Mouse (Mus musculus) kidney, adult 9 months (tissue): ENCODE measurements around the gene Bcas3.

Experiments
- DNase-seq: peaks from one replicate; pipeline ENCODE4 v3.0.0; 2022

The Bcas3 gene

DNA sequence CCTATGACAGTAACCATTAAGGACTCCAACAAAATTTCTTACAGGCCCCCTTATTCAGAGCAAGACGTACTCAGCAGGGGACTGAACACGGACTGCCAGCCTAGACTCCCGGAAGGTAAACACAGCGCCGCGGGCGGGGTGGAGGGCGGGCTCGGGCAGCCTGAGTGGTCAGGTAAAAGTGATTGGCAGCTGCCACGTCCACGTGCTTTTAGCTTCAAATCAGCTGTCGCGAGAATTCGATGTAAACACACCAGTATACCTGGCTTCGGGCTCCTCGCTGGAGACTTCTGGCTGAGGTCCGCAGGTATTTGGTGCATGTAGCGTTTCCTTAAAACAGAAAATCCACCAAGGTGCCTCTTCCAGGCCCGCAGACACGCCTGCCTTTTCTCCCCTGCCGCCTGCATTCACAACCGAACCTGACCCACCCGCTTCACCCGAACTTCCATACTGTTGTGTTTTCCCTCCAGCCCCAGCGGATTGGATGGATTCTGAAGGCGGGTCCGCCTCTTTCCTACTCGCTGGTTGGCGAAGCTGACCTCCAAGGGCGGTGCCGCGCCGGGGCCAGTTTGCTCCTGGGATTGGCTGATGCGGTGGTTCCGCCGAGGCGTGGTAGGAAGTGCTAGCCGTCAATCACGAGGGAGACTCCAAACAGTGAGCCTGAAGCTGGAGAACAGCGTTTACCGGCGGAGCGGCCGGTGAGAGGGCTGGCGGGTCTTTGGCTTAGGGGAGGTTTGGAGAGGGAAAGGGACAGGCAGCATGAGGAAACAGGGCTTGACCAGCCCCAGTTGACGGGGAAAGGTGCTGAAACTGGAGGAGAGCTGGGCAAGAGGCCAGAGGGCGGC, at the start of gene Bcas3:
Gene Bcas3 (plus strand): TSS at position 629 of the 842 bp plus-strand sequence.
- DNase-seq, result peak; percentile 99

DNA sequence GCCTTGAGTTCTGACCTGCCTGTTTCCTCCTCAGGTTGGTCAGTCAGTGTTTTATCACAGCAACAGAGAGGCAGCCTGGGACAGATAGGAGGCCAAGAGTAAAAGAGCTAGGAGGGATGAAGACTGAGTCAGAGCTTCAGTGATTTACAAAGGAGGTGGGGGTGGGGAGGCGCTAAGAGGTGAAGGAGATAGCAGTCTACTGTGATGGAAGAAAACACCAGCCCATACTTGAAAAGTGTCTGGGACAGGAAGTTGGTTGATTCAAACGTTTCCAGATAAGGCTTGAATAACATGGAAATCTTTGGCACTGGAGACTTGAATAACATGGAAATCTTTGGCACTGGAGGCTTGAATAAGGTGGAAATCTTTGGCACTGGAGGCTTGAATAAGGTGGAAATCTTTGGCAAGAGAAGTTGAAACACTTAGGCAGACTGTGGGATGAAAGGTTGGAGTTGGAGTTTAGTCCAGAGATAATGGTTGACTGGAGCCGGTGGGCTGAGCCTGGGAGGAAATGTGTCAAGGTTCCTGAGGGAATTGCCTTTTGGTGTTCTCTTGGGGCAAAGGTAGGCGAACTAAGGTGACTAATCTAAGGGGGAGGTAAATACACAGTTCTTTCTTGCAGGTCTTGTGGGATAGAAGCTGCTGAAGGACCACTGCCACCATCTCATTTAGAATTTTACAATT, 46.2 kb upstream of the Bcas3 start:
- peak; percentile 69 for DNase-seq

DNA sequence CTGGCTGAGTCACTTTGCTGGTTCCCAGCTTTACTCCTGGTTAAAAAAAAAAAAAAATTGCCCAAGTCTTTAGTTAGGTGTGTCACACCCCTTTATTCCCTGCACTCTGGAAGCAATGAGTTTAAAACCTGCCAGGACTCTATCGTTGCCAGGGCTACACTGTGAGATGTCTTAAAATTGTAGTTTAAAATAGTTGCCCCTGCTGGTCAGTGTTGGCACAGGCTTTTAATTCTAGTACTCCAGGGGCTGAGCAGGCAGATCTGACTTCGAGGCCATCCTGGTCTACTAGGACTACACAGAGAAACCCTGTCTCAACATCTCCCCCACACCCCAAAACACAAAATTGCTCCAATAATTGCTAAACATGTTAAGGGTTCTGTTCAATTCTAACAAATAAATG, 44.2 kb upstream of the Bcas3 start:
- DNase-seq, result no peak

DNA sequence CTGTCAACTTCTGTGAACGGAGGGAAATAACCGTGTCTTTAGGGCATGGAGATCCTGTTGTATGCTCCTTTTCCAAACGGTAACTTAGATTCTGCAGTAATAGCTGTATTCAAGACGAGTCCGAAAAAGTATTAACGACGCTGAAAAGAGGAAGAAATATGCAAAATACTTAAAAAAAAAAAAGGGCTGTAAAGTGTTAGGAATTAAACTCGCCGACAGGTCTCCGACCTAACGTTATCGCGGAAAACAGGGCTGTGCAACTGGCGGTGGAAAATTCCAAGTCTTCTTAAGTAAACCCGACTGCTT, 42.6 kb upstream of the Bcas3 start:
- DNase-seq, result no peak

DNA sequence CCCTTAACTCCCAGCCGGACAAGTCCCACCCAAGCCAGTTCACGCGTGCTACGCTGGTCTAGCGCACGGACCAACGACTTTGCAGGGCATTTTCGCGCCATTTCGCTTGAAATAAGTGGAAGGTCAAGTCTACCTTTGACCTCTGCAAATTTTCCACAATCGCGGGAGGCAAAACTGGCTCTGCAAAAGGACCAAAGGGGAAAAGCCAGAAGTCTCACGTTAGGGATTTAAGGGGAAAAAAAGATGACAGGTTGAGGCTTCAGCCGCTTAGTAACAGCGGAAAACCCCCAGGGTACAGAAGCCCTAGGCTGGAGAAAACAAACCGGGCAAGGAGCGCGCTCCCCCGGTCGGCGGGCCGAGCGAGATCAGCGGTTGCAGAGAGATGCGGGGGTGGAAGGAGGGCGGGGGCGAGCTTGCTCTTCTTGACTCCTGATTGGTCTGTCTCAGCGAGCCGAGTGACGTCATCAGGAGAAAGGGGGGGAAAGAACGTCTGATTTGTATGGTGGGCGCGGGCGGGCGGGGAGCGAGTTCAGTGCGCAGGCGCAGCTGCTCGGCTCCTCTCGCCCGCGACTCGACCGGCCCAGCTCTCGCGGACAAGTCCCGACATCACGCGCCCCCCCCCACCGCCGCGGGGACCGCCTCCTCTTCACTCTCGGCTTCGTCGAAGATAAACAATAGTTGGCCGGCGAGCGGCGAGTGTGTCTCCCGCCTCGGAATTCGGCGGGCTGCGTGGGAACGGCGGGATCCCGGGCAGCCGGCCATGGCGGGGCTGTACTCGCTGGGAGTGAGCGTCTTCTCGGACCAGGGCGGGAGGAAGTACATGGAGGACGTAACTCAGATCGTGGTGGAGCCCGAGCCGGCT, 42.0 kb upstream of the Bcas3 start, which contains the start of gene Ppm1d:
Gene Ppm1d (plus strand): TSS at position 532 of the 862 bp plus-strand sequence.
- DNase-seq, result peak; percentile 98

DNA sequence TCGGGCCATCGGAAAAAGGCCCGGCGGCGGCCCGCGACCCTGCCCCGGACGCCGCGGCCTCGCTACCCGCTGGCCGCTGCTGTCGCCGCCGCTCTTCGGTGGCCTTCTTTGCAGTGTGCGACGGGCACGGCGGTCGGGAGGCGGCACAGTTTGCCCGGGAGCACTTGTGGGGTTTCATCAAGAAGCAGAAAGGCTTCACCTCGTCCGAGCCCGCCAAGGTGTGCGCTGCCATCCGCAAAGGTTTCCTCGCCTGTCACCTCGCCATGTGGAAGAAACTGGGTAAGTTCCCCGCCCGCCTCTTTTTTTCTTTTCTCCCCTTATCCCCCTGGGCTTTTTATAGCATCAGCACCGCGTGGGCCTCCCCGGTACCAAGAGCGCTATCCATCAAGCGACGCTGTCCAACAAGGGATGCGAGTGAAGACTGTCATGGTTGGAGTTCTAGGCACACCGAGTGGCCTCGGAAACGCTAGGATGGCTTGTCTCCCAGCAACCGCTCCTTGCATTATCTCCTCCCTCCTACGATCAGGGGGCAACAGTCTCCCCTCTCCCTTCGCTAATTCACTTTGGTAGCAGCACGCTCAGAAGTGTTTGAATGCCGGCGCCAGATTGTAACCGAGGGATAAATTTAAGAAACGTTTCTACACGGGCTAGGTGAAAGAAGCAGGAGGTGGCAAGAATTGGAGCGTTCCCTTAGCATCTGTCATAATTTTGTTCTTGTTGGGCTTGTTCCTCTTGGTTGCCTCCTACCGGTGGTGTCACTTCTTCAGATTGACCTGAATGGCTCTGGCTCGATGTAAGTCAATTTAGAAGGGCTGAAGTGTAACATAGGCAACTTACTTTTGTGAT, 41.1 kb upstream of the Bcas3 start:
- peak; percentile 54 for DNase-seq

DNA sequence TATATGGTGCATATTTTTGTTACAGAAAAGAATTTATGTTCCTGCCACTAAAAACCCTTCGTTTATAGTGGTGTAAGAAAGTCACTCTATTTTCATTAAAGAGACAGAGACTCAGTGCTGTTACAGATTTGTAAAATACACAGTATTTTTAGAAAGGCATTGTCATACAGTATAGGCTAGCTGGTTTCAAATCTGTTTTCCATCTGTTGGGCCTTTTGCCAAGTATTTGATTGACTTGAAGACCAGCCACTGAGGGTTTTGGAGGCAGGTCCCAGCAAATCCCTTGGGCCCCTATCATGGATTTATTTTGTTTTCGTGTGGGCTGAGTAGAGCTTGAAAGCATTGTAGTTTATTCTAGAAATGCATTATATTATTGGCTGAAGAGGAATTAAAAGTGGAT, 40.1 kb upstream of the Bcas3 start:
- DNase-seq, result peak; percentile 83

DNA sequence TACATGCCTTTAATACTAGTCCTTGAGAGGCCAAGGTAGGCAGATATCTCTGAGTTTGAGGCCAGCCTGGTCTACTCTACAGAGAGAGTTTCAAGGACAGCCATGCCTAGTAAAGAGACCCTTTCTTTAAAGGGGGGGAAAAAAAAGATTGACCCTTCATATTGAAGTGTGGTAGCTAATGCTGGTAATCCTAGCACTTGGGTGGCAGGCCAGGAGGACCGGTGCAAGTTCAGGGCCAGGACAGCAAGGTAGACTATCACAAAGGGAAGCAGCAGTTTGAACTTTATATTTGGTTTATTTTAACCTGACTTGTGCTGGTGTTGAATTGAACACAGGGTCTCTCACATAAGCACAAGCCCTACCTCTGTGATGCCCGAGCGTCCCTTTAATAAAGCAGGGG, 39.6 kb upstream of the Bcas3 start:
- no peak for DNase-seq

DNA sequence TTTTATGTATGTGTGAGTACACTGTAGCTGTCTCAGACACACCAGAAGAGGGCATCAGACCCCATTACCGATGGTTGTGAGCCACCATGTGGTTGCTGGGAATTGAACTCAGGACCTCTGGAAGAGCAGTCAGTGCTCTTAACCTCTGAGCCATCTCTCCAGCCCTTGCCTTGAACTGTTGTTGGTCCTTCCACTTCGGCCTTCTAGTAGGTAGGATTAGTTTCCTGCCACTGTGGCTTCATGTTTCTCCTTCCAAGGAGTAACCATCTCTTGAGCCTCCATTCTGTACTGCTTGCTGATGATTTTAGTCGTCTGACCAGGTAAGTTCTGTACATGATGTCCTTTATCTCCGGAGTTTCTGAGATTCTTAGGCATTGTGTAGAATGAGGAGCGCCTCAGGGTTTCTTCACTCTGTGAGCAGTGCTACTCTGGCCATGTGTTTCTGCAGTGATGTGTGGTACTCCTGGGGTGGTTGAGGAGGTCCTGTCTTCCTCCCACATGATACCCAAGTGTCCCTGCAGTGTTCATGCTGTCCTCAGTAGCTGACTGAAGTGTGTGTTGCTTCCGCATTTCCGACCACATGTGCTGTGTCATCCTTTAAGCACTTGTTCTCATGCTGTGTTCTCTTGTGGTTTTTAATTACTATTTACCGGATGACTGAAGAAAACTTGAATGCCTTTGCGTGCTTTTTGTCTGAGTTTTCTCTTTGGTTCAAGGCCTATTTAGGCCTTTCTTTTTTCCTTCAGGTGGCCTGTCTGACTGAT, 29.2 kb upstream of the Bcas3 start:
- DNase-seq, result no peak

DNA sequence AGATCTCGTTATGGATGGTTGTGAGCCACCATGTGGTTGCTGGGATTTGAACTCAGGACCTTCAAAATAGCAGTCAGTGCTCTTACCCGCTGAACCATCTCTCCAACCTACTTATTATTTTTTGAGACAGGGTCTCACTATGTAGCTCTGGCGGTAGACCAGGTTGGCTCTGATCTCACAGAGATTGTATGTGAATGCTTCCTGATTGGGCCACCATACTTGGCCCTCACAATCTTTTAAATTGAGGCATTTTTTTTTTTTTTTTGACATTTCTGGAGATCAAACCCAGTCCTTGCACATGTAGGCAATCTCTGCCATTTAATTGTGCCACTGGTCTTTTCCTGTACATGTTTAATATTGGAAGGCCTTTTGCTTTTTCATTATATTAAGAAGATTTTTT, 24.2 kb upstream of the Bcas3 start:
- no peak for DNase-seq

DNA sequence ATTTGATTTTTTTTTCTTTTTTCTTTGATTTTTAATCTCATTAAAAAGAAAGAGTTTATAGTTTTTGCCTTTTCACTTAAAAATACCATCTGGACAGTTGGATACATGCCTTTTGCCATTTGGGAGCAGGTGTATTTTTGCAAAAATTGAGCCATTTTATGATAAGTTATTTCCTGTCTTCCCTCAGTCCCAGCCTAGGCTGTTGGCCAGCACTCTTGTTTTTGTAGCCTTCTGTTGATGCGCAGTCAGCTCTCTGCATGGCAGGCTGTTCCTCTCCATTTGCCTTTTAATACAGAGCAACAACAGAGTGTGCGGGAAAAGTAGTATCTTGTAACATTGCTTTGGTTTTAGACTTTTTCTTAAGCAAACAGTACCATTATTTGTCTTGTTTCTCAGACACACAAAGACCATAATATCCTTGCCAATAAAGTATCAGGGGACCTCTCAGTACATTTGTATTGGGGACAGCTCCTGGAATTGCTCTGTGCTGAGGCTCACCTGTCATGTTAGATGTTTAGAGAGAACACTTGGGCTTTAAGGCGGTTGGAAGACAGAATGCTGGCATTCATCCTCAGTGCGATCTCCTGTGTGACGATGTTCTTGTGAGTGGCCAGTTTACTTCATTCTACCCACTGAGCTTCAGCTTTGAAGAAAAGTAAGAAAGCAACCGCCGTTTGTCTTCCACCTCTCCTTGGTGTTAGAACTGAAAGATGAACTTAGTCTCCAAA, 23.6 kb upstream of the Bcas3 start:
- no peak for DNase-seq

DNA sequence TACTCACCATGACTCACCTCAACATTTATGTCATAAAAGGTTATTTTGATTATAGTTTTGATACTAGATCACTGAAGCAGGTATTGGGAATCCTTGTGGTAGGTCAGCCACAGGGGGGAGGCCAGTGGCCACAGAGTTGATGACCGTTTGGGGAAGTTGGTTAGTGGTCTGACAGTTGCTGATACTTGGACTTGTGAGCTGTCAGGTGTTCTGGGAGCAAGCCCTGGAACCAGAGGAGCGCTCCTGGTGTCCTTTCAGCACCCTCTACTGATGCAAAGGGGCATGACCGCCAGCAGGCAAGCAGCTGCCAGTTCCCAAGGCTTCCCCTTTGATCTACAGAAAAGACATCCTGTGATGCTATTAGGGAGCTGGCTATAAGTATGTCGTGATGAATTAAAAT, 18.2 kb upstream of the Bcas3 start:
- DNase-seq, result peak; percentile 71

DNA sequence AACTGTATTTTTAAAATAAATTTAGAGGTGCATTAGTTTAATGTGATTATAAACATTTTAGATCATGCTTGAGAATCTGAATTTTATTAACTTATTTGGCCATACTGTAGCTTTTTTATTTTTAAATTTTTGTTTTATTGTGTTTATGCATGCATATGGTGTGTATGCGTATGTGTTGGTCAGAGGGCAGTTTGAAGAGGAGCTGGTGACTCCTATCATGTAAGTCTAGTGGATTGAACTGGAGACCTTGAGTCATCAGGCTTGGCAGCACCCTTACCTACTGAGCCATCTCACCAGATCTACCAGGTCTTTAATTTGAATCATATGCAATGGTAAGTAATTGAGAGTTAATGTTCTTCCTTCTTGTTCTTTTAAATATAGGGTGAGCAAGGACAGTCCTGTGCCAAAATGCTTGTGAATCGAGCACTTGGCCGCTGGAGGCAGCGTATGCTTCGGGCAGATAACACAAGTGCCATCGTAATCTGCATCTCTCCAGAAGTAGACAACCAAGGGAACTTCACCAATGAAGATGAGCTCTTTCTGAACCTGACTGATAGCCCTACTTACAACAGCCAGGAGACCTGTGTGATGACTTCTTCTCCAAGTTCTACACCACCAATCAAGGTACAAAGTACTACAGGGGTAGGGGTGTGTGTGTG, 13.7 kb upstream of the Bcas3 start:
- no peak for DNase-seq

DNA sequence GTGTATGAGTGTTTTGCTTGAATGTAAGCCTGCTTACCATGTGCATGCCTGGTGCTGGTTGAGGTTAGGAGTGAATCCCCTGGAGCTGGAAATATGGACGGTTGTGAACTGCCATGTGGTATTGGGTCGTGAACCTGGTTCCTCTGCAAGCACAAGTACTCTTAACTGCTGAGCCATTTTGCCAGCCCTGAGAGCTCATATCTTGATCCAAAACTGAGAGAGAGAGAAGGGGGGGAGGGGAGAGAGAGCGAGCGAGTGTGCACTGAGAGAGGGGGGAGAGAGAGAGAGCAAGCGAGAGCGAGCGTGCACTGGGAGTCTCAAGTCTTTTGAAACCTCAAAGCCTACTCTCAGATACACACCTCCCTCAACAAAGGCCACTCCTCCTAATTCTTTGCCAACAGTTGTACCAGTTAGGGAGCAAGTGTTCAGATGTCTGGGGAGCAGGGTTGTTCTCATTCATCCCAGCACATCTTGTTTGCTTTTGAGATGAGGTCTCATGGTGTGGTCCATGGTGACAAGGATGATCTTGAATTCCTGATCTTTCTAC, 12.8 kb upstream of the Bcas3 start:
- no peak for DNase-seq

DNA sequence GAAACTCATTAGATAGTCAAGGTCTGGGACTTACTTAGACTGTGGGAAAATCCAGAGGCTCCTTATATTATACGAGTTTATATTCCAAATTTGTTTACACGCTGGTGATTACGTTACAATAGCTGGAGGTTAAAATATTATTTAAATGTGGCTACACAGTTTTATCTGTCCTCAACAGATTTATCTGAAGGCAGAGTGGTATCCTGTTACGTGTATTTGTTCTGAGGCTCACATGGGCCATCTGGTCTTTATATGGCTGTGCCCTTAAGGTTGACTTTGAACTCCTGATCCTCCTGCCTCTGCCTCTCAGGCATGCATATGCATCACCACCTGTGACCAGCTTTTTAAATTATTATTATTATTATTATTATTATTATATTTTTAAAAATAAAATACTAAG, 852 bp downstream of the Bcas3 start:
- no peak for DNase-seq

DNA sequence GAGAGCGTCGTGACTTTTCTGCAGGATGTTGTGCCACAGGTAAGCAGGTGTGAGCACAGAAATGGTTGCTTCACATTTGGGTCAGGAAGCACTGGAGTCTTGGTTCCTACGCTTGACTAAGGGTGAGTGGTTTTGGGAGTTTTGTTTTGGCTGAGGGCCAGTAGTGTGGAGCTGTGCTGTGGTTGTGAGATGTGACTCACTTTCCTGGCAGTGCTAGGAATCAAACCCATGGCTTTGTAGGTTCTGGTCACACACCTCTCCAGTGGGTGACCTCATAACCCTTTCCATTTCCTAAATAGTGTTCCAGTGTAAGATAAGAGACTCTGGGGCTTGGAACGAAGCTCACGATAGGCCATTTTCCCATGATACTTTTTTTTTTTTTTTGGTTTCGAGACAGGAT, 6.7 kb downstream of the Bcas3 start:
- DNase-seq, result no peak

DNA sequence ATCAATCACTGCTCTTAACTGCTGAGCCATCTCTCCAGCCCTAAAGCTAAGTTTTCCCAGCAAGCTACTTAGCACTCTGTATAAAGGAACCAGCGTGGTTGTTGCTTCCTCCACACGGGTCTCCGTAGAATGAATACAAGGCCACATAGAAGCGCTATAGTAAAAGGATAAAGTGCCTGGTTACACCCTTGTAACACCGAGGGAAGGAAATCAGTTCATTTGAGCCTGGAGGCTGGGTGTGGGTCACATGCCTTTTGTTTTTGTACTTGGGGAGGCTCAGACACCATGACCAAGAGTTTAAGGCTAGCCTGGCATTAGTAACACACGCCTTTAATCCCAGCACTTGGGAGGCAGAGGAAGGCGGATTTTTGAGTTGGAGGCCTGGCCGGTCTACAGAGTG, 8.7 kb downstream of the Bcas3 start:
- no peak for DNase-seq

DNA sequence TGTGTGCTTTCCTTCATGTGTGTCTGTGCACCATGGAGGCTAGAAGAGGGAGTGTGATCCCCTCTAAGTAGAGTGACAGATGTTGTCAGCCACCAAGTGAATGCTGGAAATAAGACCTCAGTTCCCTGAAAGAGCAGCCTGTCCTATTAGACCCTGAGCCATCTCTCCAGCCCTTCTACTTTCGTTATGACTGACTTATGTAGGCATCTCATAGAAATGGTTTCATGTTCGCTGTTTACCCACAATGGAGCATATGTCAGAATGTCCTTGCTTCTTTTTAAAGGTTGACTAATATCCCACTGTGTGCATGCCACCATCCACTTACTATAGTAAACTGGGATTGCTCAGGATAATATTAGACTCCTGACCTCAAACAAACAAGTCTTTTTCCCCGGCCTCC, 13.2 kb downstream of the Bcas3 start:
- DNase-seq, result no peak

DNA sequence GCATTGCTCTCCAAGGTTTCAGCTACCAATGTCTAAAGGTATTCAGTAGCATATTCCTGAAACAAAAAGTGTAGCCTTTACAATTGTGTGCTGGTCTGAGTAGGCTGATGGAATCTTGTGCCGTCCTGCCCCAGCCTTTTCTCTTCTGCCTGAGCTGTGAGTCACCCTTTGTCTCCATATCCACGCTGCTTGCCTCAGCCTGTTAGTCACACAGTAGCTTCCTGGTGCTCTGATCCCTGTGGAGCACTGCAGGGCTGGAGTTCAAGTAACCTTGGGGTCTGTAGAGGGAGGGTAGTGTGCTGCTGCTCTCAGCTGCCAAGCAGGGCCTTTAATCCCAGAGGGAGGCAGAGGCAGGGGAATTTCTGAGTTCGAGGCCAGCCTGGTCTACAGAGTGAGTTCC, 14.9 kb downstream of the Bcas3 start:
- no peak for DNase-seq

DNA sequence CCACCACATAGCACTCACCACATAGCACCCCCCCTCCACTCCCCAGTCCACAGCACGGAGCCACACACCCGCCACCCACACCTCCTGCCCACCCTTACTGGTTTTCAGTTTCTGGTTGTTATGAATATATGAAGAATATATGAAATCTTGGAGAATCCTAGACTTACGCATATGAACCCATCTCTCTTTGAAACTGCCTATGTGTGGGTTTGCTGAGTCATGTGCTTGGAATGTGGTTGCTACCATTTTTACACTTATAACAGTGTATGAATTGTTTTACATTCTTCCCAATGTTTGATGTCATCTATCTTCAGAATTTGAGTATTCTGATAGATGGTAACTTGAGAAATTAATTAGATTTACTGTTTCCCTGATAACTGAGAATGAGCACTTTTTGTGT, 26.1 kb downstream of the Bcas3 start:
- DNase-seq, result no peak
